Mouse (Mus musculus) heart, embryonic 13.5 days (tissue): ENCODE data around the gene Cd300lf. TPM values are rescaled to one million over a fixed set of nuclear protein-coding genes. Genes with fewer than 3 reads are reported as not detected.

Experiments used
- ATAC-seq: fragments of 200-750 bp; cut with Nextera tagmentation; 2 replicates; pipeline ENCODE4 v1.8.0; 2017; ENCODE audit warnings: moderate TSS enrichment; ENCODE audit not compliant: insufficient number of reproducible peaks, low FRiP score, low TSS enrichment; ENCODE audit errors: extremely low read depth
- H3K27ac ChIP-seq: fragments of 300-500 bp; sonication (generic); replicated peaks from 2 replicates; pipeline ENCODE4 v1.5.1; 2015; ENCODE audit warnings: moderate library complexity, mild to moderate bottlenecking, inconsistent platforms
- H3K27me3 ChIP-seq: fragments of 300-500 bp; sonication (generic); replicated peaks from 2 replicates; pipeline ENCODE4 v1.6.1; 2015; ENCODE audit warnings: mild to moderate bottlenecking, inconsistent platforms
- H3K36me3 ChIP-seq: fragments of 300-500 bp; sonication (generic); 2 replicates; pipeline ENCODE4 v1.6.1; 2015; ENCODE audit warnings: mild to moderate bottlenecking, inconsistent platforms
- H3K4me1 ChIP-seq: fragments of 300-500 bp; sonication (generic); 2 replicates; pipeline ENCODE4 v1.6.1; 2015; ENCODE audit warnings: inconsistent platforms
- H3K4me2 ChIP-seq: fragments of 300-500 bp; sonication (generic); 2 replicates; pipeline ENCODE4 v1.6.1; 2015; ENCODE audit warnings: inconsistent platforms, mild to moderate bottlenecking, moderate library complexity
- H3K4me3 ChIP-seq: fragments of 300-500 bp; sonication (generic); 2 replicates; pipeline ENCODE4 v1.5.1; 2015; ENCODE audit warnings: moderate library complexity, mild to moderate bottlenecking, inconsistent platforms
- H3K9ac ChIP-seq: fragments of 300-500 bp; sonication (generic); 2 replicates; pipeline ENCODE4 v1.6.1; 2015; ENCODE audit warnings: inconsistent platforms, mild to moderate bottlenecking, moderate library complexity
- H3K9me3 ChIP-seq: fragments of 300-500 bp; sonication (generic); 2 replicates; pipeline ENCODE4 v1.6.1; 2016; ENCODE audit warnings: inconsistent platforms
- WGBS: fragments of 180-500 bp; shearing (Covaris S2); methylation state at CpG from one replicate; pipeline ENCODE4 v1.1.7; 2015; ENCODE audit warnings: mixed read lengths; 5-methylcytosine and 5-hydroxymethylcytosine counted together
- polyA plus RNA-seq: library from polyadenylated mRNA; unstranded; fragments of >200 nt; fragmentation: Nextera tagmentation; extraction: Ambion mirVana; gene quantifications from 2 replicates; pipeline ENCODE4 v1.2.1, GENCODE M21; 2015

Gene Cd300lf
- polyA plus RNA-seq, 1 experiment from 2014 or later = 0.37 TPM

DNA sequence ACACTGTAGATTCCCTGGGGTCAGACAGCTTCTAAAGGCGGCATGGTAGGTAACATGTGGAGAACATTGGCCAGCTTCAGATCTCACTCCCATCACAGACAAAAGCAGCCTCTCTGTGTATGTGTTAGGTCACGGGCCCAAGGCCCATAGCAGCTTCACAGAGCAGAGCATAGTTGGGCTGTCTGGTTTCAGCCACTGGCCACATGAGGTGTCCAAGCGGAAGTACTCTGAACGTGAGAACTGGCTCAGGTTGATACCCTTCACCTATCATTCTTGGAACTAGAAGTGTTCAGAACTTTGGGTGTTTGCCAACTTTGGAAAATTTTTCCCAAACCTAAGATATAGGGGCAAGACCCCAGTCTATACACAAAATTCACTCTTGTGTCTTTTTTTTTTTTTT, 35.6 kb upstream of the Cd300lf start:
- Histone ChIP-seq H3K4me1 (peaks cover 43% of the 10 kb centered on the region), H3K4me2 (no peak overlapping the region), H3K4me3 (no peak overlapping the region), H3K27me3 (peaks cover 35% of the 10 kb centered on the region), H3K9me3 (no peaks in the 10 kb centered on the region), H3K9ac (no peak overlapping the region), H3K36me3 (no peaks in the 10 kb centered on the region), H3K27ac (no peak overlapping the region)
- WGBS = 83% methylated on average over 4 of the region's 4 CpGs
- ATAC-seq = no peak

DNA sequence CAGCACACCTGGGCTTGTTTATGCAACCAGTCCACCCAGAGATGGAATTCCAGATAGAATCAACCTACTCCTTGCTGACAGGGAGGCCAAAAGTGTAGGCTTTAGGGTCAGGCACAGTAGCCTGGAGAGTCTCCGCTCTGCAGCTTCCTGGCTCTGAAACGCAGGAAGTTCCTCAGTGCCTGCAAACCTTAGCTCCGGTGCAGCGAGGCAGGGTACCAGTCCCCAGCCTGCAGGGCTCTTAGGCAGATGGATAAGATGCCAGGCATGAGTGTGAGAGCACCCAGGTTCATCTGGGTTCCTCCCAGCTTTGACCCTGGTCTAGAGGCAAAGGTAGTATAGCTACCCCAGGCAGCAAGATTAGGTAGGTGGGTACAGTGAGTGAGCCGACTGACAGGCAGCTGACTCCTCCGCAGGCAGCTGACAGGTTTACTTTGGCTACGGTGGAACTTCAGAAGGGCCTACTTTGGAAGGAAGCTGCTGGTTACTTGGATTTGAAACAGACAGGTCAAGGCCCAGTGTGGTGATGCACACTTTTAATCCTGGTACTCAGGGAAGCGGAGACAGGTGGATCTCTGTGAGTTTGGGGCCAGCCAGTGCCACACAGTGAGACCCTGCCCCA, 33.9 kb upstream of the Cd300lf start:
- peaks cover 30% of the 10 kb centered on the region for H3K27me3 ChIP-seq
- no peak overlapping the region for H3K4me3 ChIP-seq
- H3K9me3 ChIP-seq = no peaks in the 10 kb centered on the region
- H3K9ac ChIP-seq = no peak overlapping the region
- H3K4me1 ChIP-seq = peaks cover 39% of the 10 kb centered on the region
- ATAC-seq = no peak
- 68% methylated on average over 8 of the region's 8 CpGs for WGBS
- no peaks in the 10 kb centered on the region for H3K36me3 ChIP-seq
- H3K4me2 ChIP-seq = no peak overlapping the region
- H3K27ac ChIP-seq = no peak overlapping the region

GRCm38 (mm10) chr11:115166776-115167175, 33.0 kb upstream of the Cd300lf start:
- Histone ChIP-seq H3K27ac (no peak overlapping the region), H3K9me3 (no peaks in the 10 kb centered on the region), H3K9ac (no peak overlapping the region), H3K27me3 (peaks cover 30% of the 10 kb centered on the region), H3K4me3 (no peak overlapping the region), H3K4me2 (no peak overlapping the region), H3K36me3 (no peaks in the 10 kb centered on the region), H3K4me1 (peaks cover 39% of the 10 kb centered on the region)
- 77% methylated on average over 3 of the region's 3 CpGs for WGBS
- ATAC-seq = no peak

DNA sequence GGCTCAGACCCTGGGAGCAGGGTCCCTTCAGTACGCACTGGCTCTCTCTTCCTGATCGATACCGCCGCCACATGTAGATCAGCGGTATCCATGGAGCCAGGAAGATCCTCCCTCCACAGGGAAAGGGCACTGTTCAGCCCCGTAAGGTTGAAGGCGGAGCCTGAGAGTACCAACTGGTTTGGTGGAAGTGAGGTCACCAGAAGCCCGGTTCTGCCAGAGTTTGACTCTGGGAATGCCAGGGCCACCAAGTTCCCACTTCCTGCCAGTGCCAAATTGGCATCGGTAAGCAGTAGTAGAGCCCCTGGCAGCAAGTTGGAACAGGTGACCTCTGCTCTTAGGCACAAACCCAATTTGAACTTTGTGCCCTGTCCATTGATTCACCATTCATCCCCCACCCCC, 31.2 kb upstream of the Cd300lf start:
- 5% methylated on average over 9 of the region's 9 CpGs for WGBS
- Histone ChIP-seq H3K27me3 (peaks cover 21% of the 10 kb centered on the region), H3K36me3 (no peaks in the 10 kb centered on the region), H3K4me1 (peaks cover 43% of the 10 kb centered on the region), H3K27ac (no peak overlapping the region), H3K9me3 (no peaks in the 10 kb centered on the region), H3K4me3 (peak overlapping the region; percentile 79), H3K9ac (peak overlapping the region; percentile 81), H3K4me2 (peak overlapping the region; percentile 97)
- ATAC-seq = no peak

GRCm38 (mm10) chr11:115164341-115164975, 30.7 kb upstream of the Cd300lf start:
- no peaks in the 10 kb centered on the region for H3K9me3 ChIP-seq
- no peaks in the 10 kb centered on the region for H3K36me3 ChIP-seq
- peak overlapping the region; percentile 79 for H3K4me3 ChIP-seq
- H3K27me3 ChIP-seq = peaks cover 21% of the 10 kb centered on the region
- H3K9ac ChIP-seq = peak overlapping the region; percentile 81
- ATAC-seq = no peak
- no peak overlapping the region for H3K27ac ChIP-seq
- peak overlapping the region; percentile 97 for H3K4me2 ChIP-seq
- 0% methylated on average over 14 of the region's 14 CpGs for WGBS
- peaks cover 43% of the 10 kb centered on the region for H3K4me1 ChIP-seq

DNA sequence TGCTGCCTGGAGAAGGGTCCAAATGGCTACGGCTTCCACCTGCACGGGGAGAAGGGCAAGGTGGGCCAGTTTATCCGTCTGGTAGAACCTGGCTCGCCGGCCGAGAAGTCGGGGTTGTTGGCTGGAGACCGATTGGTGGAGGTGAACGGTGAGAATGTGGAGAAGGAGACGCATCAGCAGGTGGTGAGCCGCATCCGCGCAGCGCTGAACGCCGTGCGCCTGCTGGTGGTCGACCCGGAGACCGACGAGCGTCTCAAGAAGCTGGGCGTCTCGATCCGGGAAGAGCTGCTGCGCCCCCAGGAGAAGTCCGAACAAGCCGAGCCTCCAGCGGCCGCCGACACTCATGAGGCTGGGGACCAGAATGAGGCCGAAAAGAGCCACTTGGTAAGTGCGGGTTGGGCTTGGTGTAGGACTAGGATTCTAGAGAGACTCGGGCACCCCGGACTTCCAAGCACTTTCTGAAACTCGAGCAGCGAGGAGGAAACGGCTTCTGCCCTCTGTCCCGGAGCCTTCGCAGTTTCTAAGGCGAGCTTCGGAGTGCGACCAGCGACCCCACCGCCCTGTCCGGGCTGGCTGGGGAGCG, 29.9 kb upstream of the Cd300lf start:
- peaks cover 21% of the 10 kb centered on the region for H3K27me3 ChIP-seq
- under 1% methylated on average over 47 of the region's 47 CpGs for WGBS
- H3K36me3 ChIP-seq = no peaks in the 10 kb centered on the region
- H3K4me2 ChIP-seq = peak overlapping the region; percentile 97
- no peak overlapping the region; the same call in none of the 2 replicates for H3K27ac ChIP-seq
- no peak for ATAC-seq
- H3K4me3 ChIP-seq = peak overlapping the region; percentile 79
- H3K4me1 ChIP-seq = peaks cover 45% of the 10 kb centered on the region
- H3K9ac ChIP-seq = peak overlapping the region; percentile 81
- H3K9me3 ChIP-seq = no peaks in the 10 kb centered on the region

- Histone ChIP-seq H3K4me2 (peak within 1 kb of the TSS; percentile 97), H3K27ac (peak within 1 kb of the TSS; percentile 37), H3K36me3 (no peaks in the 10 kb centered on the region), H3K4me1 (peaks cover 52% of the 10 kb centered on the region), H3K9me3 (no peaks in the 10 kb centered on the region), H3K27me3 (peaks cover 21% of the 10 kb centered on the region), H3K9ac (peak within 1 kb of the TSS; percentile 81), H3K4me3 (peak within 1 kb of the TSS; percentile 79)
- ATAC-seq = peak; percentile 97
- WGBS = under 1% methylated on average over 47 of the region's 47 CpGs
Observed at GRCm38 (mm10) chr11:115162832-115163480, 29.2 kb upstream of the Cd300lf start, which contains the start of gene Slc9a3r1. TSS of gene Slc9a3r1 (plus strand) at chr11:115163341.

DNA sequence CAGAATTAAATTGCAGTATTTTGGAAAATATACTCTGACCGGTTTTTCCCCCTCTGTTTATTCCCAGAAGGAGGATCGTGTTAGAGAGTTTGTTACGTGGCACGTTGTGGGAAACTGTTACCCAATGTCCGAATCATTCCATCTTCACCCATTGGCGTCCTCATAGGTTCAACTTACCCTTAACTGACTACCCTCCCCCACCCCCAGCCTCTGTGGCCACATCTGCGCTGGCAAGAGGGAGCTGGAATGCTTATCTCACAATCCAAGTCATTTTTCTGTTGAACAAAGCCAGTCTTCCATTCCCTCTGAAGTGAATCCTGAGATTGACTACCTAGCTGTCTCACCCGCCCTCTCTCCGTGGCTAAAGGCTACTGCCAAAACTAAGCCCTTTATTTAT, 28.4 kb upstream of the Cd300lf start:
- 20% methylated on average over 9 of the region's 9 CpGs for WGBS
- Histone ChIP-seq H3K4me3 (peak overlapping the region; percentile 79), H3K36me3 (no peaks in the 10 kb centered on the region), H3K4me2 (peak overlapping the region; percentile 97), H3K27me3 (peaks cover 27% of the 10 kb centered on the region), H3K9ac (peak overlapping the region; percentile 24; the same call in 1 of the 2 replicates), H3K27ac (peak overlapping the region; percentile 37; the same call in 1 of the 2 replicates), H3K9me3 (no peaks in the 10 kb centered on the region), H3K4me1 (peaks cover 59% of the 10 kb centered on the region)
- no peak for ATAC-seq

DNA sequence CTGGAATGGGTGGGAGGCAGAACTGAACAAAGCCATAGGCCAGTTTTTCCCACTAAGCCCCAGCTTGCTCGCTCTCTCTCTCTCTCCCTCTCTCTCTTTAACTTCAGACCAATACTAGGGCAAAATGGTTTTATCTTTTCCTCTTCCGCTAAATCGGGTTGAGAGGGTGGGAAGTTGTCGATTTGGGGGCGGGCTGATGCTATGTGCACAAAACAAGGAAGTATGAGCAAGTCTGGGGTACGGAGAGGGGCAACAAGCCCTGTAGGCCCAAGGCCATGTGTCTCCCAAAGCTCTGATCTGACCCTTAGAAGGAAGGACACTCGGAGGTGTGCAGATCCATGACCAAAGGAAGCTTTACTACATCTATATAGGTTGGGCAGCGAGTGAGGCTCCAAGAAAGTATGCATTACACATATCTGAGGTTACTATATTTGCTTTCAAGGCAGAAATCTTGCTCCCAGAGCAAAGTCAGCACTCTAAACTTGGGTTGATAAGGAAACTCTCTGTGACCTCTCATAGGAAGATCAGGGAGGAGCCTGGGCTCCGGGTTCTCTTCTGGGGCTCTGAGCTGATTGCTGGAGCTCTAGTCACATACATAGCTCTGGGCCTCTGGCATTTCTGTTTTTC, 27.9 kb upstream of the Cd300lf start:
- H3K4me2 ChIP-seq = peak overlapping the region; percentile 97; the same call in 1 of the 2 replicates
- H3K9me3 ChIP-seq = no peaks in the 10 kb centered on the region
- 37% methylated on average over 9 of the region's 9 CpGs for WGBS
- H3K4me1 ChIP-seq = peaks cover 59% of the 10 kb centered on the region
- no peak overlapping the region; the same call in 1 of the 2 replicates for H3K27ac ChIP-seq
- 0 out of 2 replicates have a peak overlapping the region, but pooled peaks have one; percentile 24 for H3K9ac ChIP-seq
- H3K36me3 ChIP-seq = no peaks in the 10 kb centered on the region
- H3K4me3 ChIP-seq = no peak overlapping the region
- no peak for ATAC-seq
- peaks cover 33% of the 10 kb centered on the region for H3K27me3 ChIP-seq

- H3K9ac ChIP-seq = 0 out of 2 replicates have a peak overlapping the region, but pooled peaks have one; percentile 5
- no peak overlapping the region for H3K27ac ChIP-seq
- ATAC-seq = no peak
- 19% methylated on average over 10 of the region's 10 CpGs for WGBS
- H3K27me3 ChIP-seq = peaks cover 37% of the 10 kb centered on the region
- H3K9me3 ChIP-seq = no peaks in the 10 kb centered on the region
- no peak overlapping the region for H3K4me3 ChIP-seq
- H3K4me1 ChIP-seq = peaks cover 59% of the 10 kb centered on the region
- no peaks in the 10 kb centered on the region for H3K36me3 ChIP-seq
- no peak overlapping the region for H3K4me2 ChIP-seq
Observed at GRCm38 (mm10) chr11:115160883-115161577, 27.2 kb upstream of the Cd300lf start.
